ENCODE assay signal across 8 mouse cellular contexts in the genomic region with DNA sequence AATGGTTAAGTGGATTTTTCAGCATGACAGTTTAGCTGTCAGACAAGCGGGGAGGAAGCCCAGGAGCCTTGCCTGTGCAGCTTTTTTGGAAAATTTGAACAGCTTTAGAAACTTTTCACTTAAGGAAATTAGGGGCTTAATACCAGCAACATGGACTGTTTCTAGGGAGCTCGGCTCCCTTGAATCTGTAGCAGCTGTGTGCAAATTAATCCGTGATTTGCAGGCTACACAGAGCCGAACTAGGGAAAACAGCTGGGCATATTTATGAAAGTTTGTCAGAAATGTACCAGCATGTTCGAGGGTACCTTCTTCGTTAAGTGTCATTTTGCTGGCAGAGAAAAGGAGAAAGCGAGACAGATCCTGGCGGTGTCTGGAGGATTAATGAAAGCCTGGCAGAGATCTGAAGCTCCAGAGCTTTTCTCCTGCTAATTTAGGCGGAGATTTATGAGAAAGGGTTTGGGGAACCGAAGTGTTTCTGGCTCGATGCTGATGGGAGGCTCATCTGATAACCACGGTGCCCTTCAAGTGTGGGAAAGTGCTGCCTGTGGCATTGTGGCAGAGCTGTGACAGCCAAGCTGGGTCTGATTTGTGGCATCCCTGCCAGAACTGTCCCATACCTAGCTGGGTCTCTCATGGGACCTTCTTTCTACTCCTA.
DNase-seq lines count a peak whose midpoint lies in the region; ATAC-seq lines count a peak whose summit lies in the region.
"Had no signal": no experiment of that assay in that cellular context is flagged by ENCODE, and none has a peak within 500 bp of the region (broad histone marks: within the 10 kb centered on the region; RNA-seq: fewer than 3 reads in every experiment).

No protein-coding gene starts in this region.

- peak overlapping the region; percentile 63 for H3K27ac ChIP-seq in forebrain, embryonic 13.5 days
- no peak overlapping the region; the same call in 1 of the 2 replicates for H3K27ac ChIP-seq in stomach, embryonic 15.5 days

- no peaks in the 10 kb centered on the region for H3K36me3 ChIP-seq in forebrain, embryonic 13.5 days (ENCODE audit: poor library complexity, severe bottlenecking)
- H3K36me3 ChIP-seq in stomach, embryonic 15.5 days: no peaks in the 10 kb centered on the region

- H3K4me3 ChIP-seq in forebrain, embryonic 13.5 days: no peak overlapping the region
- no peak overlapping the region for H3K4me3 ChIP-seq in stomach, embryonic 15.5 days (replicated peaks)

- H3K9ac ChIP-seq in forebrain, embryonic 13.5 days: no peak overlapping the region
- no peak overlapping the region for H3K9ac ChIP-seq in stomach, embryonic 15.5 days

- H3K4me1 ChIP-seq in forebrain, embryonic 13.5 days: peaks cover 22% of the 10 kb centered on the region
- H3K4me1 ChIP-seq in stomach, embryonic 15.5 days: no peaks in the 10 kb centered on the region

- H3K27me3 ChIP-seq in forebrain, embryonic 13.5 days: no peaks in the 10 kb centered on the region
- no peaks in the 10 kb centered on the region for H3K27me3 ChIP-seq in stomach, embryonic 15.5 days (replicated peaks)

- peak; percentile 27 for DNase-seq in left cerebral cortex, postnatal 4 days
- no peak for DNase-seq in left cerebral cortex, adult 18-20 months (ENCODE audit: low spot score in 2 of 2)
- peak; percentile 9 to 26 for DNase-seq in layer of hippocampus, postnatal 10 days (ENCODE audit: low spot score in 2 of 2)
- no peak for DNase-seq in urinary bladder, adult 18-20 months (ENCODE audit: low spot score in 2 of 2)
- DNase-seq: liver had no signal

- 3% methylated on average over 12 of the region's 12 CpGs for WGBS in forebrain, embryonic 13.5 days
- WGBS in stomach, embryonic 15.5 days: 19% methylated on average over 12 of the region's 12 CpGs

- ATAC-seq in forebrain, embryonic 13.5 days: peak; percentile 92
- ATAC-seq in stomach, embryonic 15.5 days (ENCODE audit: insufficient read depth, low FRiP score, low read depth): no peak
- ATAC-seq in megakaryocyte, adult 5-6 weeks (ENCODE audit: poor library complexity, severe bottlenecking): no peak

- H3K9me3 ChIP-seq in forebrain, embryonic 13.5 days (replicated peaks): no peaks in the 10 kb centered on the region
- H3K9me3 ChIP-seq in stomach, embryonic 15.5 days: no peaks in the 10 kb centered on the region

- intact Hi-C loops in left cerebral cortex, postnatal 4 days (cut with DNase I): no loop called here

- peak overlapping the region; percentile 41 for H3K4me2 ChIP-seq in forebrain, embryonic 13.5 days
- peak overlapping the region; percentile 34; the same call in 1 of the 2 replicates for H3K4me2 ChIP-seq in stomach, embryonic 15.5 days

Comparison
In these comparisons a context has a peak if more than half of its experiments do, and no peak if none do; other contexts are left out.
1. DNase-seq: peak in left cerebral cortex, postnatal 4 days (single experiment) and layer of hippocampus, postnatal 10 days (2 of 2); none in left cerebral cortex, adult 18-20 months (0 of 2) and urinary bladder, adult 18-20 months (0 of 2).